Mouse (Mus musculus): ENCODE measurements at regions not wholly inside any gene's neighbourhood (a gene's known extent, or its start where the extent isn't known, plus 50 kb on each side); places are given as distances from the start of the nearest gene placed in this dataset.

DNA sequence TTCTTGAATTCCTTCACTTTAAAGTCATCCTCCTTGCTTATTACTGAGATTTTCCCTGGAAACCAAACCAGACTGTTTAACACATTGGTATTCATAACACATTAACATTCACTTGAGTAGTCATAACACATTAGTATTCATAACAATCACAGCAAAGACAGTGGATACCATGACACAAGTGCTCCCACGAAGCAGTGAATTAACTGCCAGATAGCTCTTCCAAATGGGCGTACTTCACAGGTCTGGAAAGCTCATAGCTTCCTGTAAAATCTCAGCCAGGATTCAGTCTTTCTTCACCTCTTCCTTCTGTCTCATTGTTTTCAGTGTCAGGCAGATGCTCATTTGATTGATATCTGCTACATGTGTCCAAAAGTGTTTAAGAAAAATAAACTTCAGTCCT lies 545.7 kb downstream of the Epm2a start:
- TF ChIP-seq USF1 (IDR thresholded peaks at IDR 0.05; ENCODE audit: low read depth, low read length) (no peak), SIN3A (IDR thresholded peaks at IDR 0.05; ENCODE audit: low read length) (no peak), CTCF (IDR thresholded peaks at IDR 0.05 in 2 of 3, conservative IDR thresholded peaks at IDR 0.05 in 1 of 3; ENCODE audit: control insufficient read depth in 1 of 3, insufficient read depth in 1 of 3, low read depth in 2 of 3, low read length in 3 of 3, poor library complexity in 1 of 3, severe bottlenecking in 1 of 3) (no peak), SMC3 (IDR thresholded peaks at IDR 0.05; ENCODE audit: low read depth, low read length) (no peak), RCOR1 (IDR thresholded peaks at IDR 0.05; ENCODE audit: low read depth, low read length) (no peak), ZNF384 (IDR thresholded peaks at IDR 0.05; ENCODE audit: low read depth, low read length) (no peak), POLR2A (IDR thresholded peaks at IDR 0.05; ENCODE audit: control insufficient read depth in 1 of 2, insufficient read depth in 1 of 2, low read depth in 1 of 2, low read length in 2 of 2, poor library complexity in 1 of 2) (no peak), MAFK (IDR thresholded peaks at IDR 0.05; ENCODE audit: borderline replicate concordance, low read depth, low read length) (no peak), POLR2AphosphoS5 (IDR thresholded peaks at IDR 0.05; ENCODE audit: borderline replicate concordance, low read depth, low read length) (no peak), RAD21 (IDR thresholded peaks at IDR 0.05; ENCODE audit: low read depth, low read length) (no peak), EP300 (IDR thresholded peaks at IDR 0.05; ENCODE audit: low read depth in 1 of 2, low read length in 2 of 2) (no peak), CHD1 (IDR thresholded peaks at IDR 0.05; ENCODE audit: low read depth, low read length) (no peak)

All from MEL (cell line).